ENCODE assay signal across 8 mouse cellular contexts in the genomic region with DNA sequence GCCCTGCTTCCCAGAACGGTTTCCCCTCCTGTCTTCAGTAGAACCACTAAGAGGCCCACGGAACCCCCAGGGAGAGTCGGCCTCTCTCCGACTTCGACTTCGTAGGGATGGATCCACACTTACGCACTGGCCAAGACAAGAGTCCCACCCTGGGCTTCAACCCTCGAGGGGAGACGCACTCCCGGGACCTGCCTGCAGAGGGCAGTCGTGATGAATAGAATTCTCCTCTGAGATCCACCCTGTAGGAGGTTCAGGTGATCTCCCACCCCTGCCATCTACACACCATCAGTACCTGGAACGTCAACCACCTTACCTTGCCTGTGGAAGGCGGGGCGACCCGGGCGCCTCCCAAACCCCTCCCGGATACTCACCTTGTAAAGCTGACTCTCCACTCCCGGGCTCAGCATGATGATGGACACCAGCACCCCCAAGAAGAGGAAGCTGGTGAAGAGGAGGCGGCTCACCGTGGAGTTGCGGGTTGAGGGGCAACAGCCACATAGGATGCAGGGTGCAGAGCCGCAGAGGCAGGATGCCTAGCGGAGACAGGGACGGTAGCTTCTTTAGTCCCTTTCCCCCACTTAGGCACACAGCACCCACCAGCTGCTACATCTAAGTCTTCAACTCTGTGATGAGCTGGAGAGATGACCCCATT. TPM values are rescaled to one million over a fixed set of nuclear protein-coding genes. Genes with fewer than 3 reads are reported as not detected.
DNase-seq lines count a peak whose midpoint lies in the region; ATAC-seq and TF ChIP-seq lines count a peak whose summit lies in the region.
"Had no signal": no experiment of that assay in that cellular context is flagged by ENCODE, and none has a peak within 500 bp of the region (broad histone marks: within the 10 kb centered on the region; RNA-seq: fewer than 3 reads in every experiment).

No protein-coding gene starts in this region.

- H3K9me3 ChIP-seq in MEL (replicated peaks; ENCODE audit: insufficient read depth, low read length): no peaks in the 10 kb centered on the region
- H3K9me3 ChIP-seq in heart, postnatal 0 days (replicated peaks; ENCODE audit: control insufficient read depth, low read length): no peaks in the 10 kb centered on the region
- H3K9me3 ChIP-seq: limb, embryonic 15.5 days had no signal

- no peaks in the 10 kb centered on the region for H3K79me2 ChIP-seq in MEL (ENCODE audit: control insufficient read depth, insufficient read depth, low read length, poor library complexity)

- TF ChIP-seq RAD21 in MEL (IDR thresholded peaks at IDR 0.05; ENCODE audit: low read depth, low read length): peak; percentile 40

- H3K4me2 ChIP-seq in heart, postnatal 0 days (ENCODE audit: low read depth, low read length): no peak overlapping the region
- H3K4me2 ChIP-seq: limb, embryonic 15.5 days had no signal

- 20% methylated on average over 24 of the region's 24 CpGs for WGBS in heart, postnatal 0 days

- no peaks in the 10 kb centered on the region for H3K27me3 ChIP-seq in MEL (ENCODE audit: control insufficient read depth in 1 of 2, insufficient read depth in 2 of 2, low read length in 2 of 2)
- H3K27me3 ChIP-seq in heart, postnatal 0 days (ENCODE audit: control insufficient read depth, insufficient read depth, low read length): peaks cover 14% of the 10 kb centered on the region
- H3K27me3 ChIP-seq: limb, embryonic 15.5 days had no signal

- no peaks in the 10 kb centered on the region for H3K36me3 ChIP-seq in MEL (ENCODE audit: control insufficient read depth in 1 of 2, insufficient read depth in 2 of 2, low read length in 2 of 2)
- no peaks in the 10 kb centered on the region for H3K36me3 ChIP-seq in heart, postnatal 0 days (replicated peaks; ENCODE audit: control insufficient read depth, insufficient read depth, low read length)

- peak; percentile 69 for DNase-seq in MEL (ENCODE audit: low read depth, low spot score)
- DNase-seq in adrenal gland, postnatal 36 days: peak; percentile 73
- peak; percentile 24 for DNase-seq in heart, postnatal 0 days (ENCODE audit: low spot score)
- DNase-seq in layer of hippocampus, adult 9-10 months (ENCODE audit: low spot score): peak; percentile 33
- peak; percentile 76 for DNase-seq in lung, postnatal 36 days
- DNase-seq in right cerebral cortex, postnatal 4 days: peak; percentile 77

- no peak for TF ChIP-seq POLR2A in MEL (IDR thresholded peaks at IDR 0.05; ENCODE audit: control insufficient read depth in 1 of 2, insufficient read depth in 1 of 2, low read depth in 1 of 2, low read length in 2 of 2, poor library complexity in 1 of 2)

- ATAC-seq in erythroblast, adult 5-6 weeks (replicated peaks; ENCODE audit: low FRiP score, poor library complexity, severe bottlenecking): peak; percentile 86
- ATAC-seq in heart, postnatal 0 days (ENCODE audit: insufficient read depth, low read depth): peak; percentile 37; the same call in 1 of the 2 replicates

- no peak overlapping the region for H3K27ac ChIP-seq in MEL (ENCODE audit: control insufficient read depth, low read depth, low read length)
- no peak overlapping the region for H3K27ac ChIP-seq in heart, postnatal 0 days (ENCODE audit: low read depth)
- H3K27ac ChIP-seq: limb, embryonic 15.5 days had no signal

- no peak overlapping the region for H3K4me3 ChIP-seq in MEL (ENCODE audit: control insufficient read depth in 1 of 2, insufficient read depth in 1 of 2, low read depth in 2 of 2, low read length in 2 of 2)
- no peak overlapping the region for H3K4me3 ChIP-seq in heart, postnatal 0 days (ENCODE audit: low read depth, low read length)
- H3K4me3 ChIP-seq: limb, embryonic 15.5 days had no signal

- no peak for TF ChIP-seq EP300 in MEL (IDR thresholded peaks at IDR 0.05; ENCODE audit: low read depth in 1 of 2, low read length in 2 of 2)
- TF ChIP-seq EP300 in heart, postnatal 0 days (IDR thresholded peaks at IDR 0.05; ENCODE audit: low read depth): no peak

- peak; percentile 77 to 83 (median 83) for TF ChIP-seq CTCF in MEL (IDR thresholded peaks at IDR 0.05 in 2 of 3, conservative IDR thresholded peaks at IDR 0.05 in 1 of 3; ENCODE audit: control insufficient read depth in 1 of 3, insufficient read depth in 1 of 3, low read depth in 2 of 3, low read length in 3 of 3, poor library complexity in 1 of 3, severe bottlenecking in 1 of 3)
- peak; percentile 71 for TF ChIP-seq CTCF in heart, postnatal 0 days (IDR thresholded peaks at IDR 0.05; ENCODE audit: low read depth)

- H3K4me1 ChIP-seq in MEL (ENCODE audit: control insufficient read depth in 1 of 2, insufficient read depth in 2 of 2, low read length in 2 of 2): peaks cover 0 to 7% of the 10 kb centered on the region in 2 experiments; a peak in 2 of 4 replicates
- no peaks in the 10 kb centered on the region for H3K4me1 ChIP-seq in heart, postnatal 0 days (ENCODE audit: control insufficient read depth, insufficient read depth)

- no peak overlapping the region for H3K9ac ChIP-seq in MEL (ENCODE audit: control insufficient read depth, low read depth, low read length, poor library complexity, severe bottlenecking)
- no peak overlapping the region for H3K9ac ChIP-seq in heart, postnatal 0 days (replicated peaks; ENCODE audit: low read depth, low read length)
- H3K9ac ChIP-seq: limb, embryonic 15.5 days had no signal

TF ChIP-seq in MEL, 35 proteins besides CTCF, POLR2A, EP300 and RAD21:
- TF ChIP-seq GATA1 (IDR thresholded peaks at IDR 0.05; ENCODE audit: low read depth, low read length) (no peak), ZC3H11A (IDR thresholded peaks at IDR 0.05; ENCODE audit: low read depth, low read length) (0 out of 2 replicates have a peak, but pooled peaks have one; percentile 4), SMC3 (IDR thresholded peaks at IDR 0.05; ENCODE audit: low read depth, low read length) (peak; percentile 64)

RNA-seq across cellular contexts. Expression of a gene that starts 14.2 kb away (rescaled TPM):
- not detected in 2 replicates for total RNA-seq in MEL (2012; rRNA removed)
- under 1 TPM in 1 of 2 experiments, not detected in 1; 0.21 TPM for polyA plus RNA-seq in MEL (2012; ENCODE audit: insufficient read depth in 1 of 2, insufficient read length in 2 of 2, low read depth in 1 of 2, low replicate concordance in 2 of 2, missing spikeins in 1 of 2)
- total RNA-seq in adrenal gland, postnatal 36 days (2021): 1 to 10 TPM in 1 of 2 experiments, under 1 TPM in 1; 0.50 to 1.4 TPM
- not detected in 2 replicates for total RNA-seq in erythroblast, adult 5-6 weeks (2015; ENCODE audit: low replicate concordance)
- total RNA-seq in erythroblast, adult 5-6 weeks (2017; ENCODE audit: low replicate concordance): 1.3 TPM in 1 of 2 replicates, not detected in the other
- total RNA-seq in heart, postnatal 0 days (2014; rRNA removed; ENCODE audit: low replicate concordance): 1.3 and 1.9 TPM in 2 replicates
- 1.3 TPM in 2 replicates for polyA plus RNA-seq in heart, postnatal 0 days (2015; fragmentation: Nextera tagmentation; extraction: Ambion mirVana)

RNA-seq across cellular contexts. Expression of a gene that starts 42.6 kb away (rescaled TPM):
- total RNA-seq in MEL (2012; rRNA removed): not detected in 2 replicates
- polyA plus RNA-seq in MEL (2012; ENCODE audit: insufficient read depth in 1 of 2, insufficient read length in 2 of 2, low read depth in 1 of 2, low replicate concordance in 2 of 2, missing spikeins in 1 of 2): under 1 TPM in 1 of 2 experiments, not detected in 1; 0.04 TPM
- total RNA-seq in adrenal gland, postnatal 36 days (2021): not detected
- not detected in 2 replicates for total RNA-seq in erythroblast, adult 5-6 weeks (2015; ENCODE audit: low replicate concordance)
- not detected in 2 replicates for total RNA-seq in erythroblast, adult 5-6 weeks (2017; ENCODE audit: low replicate concordance)
- total RNA-seq in heart, postnatal 0 days (2014; rRNA removed; ENCODE audit: low replicate concordance): not detected in 2 replicates
- polyA plus RNA-seq in heart, postnatal 0 days (2015; fragmentation: Nextera tagmentation; extraction: Ambion mirVana): not detected in 2 replicates
- polyA plus RNA-seq: limb, embryonic 15.5 days had no signal

RNA-seq across cellular contexts. Expression of a gene that starts 43.6 kb away (rescaled TPM):
- total RNA-seq in MEL (2012; rRNA removed): not detected in 2 replicates
- polyA plus RNA-seq in MEL (2012; ENCODE audit: insufficient read depth in 1 of 2, insufficient read length in 2 of 2, low read depth in 1 of 2, low replicate concordance in 2 of 2, missing spikeins in 1 of 2): under 1 TPM in 1 of 2 experiments, not detected in 1; 0.60 TPM
- 10 to 100 TPM; 17.0 to 48.9 TPM for total RNA-seq in adrenal gland, postnatal 36 days (2021)
- total RNA-seq in erythroblast, adult 5-6 weeks (2015; ENCODE audit: low replicate concordance): 2.1 TPM in 1 of 2 replicates, not detected in the other
- not detected in 2 replicates for total RNA-seq in erythroblast, adult 5-6 weeks (2017; ENCODE audit: low replicate concordance)
- total RNA-seq in heart, postnatal 0 days (2014; rRNA removed; ENCODE audit: low replicate concordance): 2,071 and 3,924 TPM in 2 replicates
- polyA plus RNA-seq in heart, postnatal 0 days (2015; fragmentation: Nextera tagmentation; extraction: Ambion mirVana): 10,729 and 11,746 TPM in 2 replicates

RNA-seq across cellular contexts. Expression of a gene that starts 43.6 kb away (rescaled TPM):
- not detected in 2 replicates for total RNA-seq in MEL (2012; rRNA removed)
- not detected for polyA plus RNA-seq in MEL (2012; ENCODE audit: insufficient read depth in 1 of 2, insufficient read length in 2 of 2, low read depth in 1 of 2, low replicate concordance in 2 of 2, missing spikeins in 1 of 2)
- not detected for total RNA-seq in adrenal gland, postnatal 36 days (2021)
- total RNA-seq in erythroblast, adult 5-6 weeks (2015; ENCODE audit: low replicate concordance): not detected in 2 replicates
- not detected in 2 replicates for total RNA-seq in erythroblast, adult 5-6 weeks (2017; ENCODE audit: low replicate concordance)
- not detected in 2 replicates for total RNA-seq in heart, postnatal 0 days (2014; rRNA removed; ENCODE audit: low replicate concordance)
- 2.1 and 2.8 TPM in 2 replicates for polyA plus RNA-seq in heart, postnatal 0 days (2015; fragmentation: Nextera tagmentation; extraction: Ambion mirVana)
- polyA plus RNA-seq: limb, embryonic 15.5 days had no signal

Comparison
In these comparisons a context has a peak if more than half of its experiments do, and no peak if none do; other contexts are left out.
1. DNase-seq: peak in every context shown above with its lines; median percentile 77 in right cerebral cortex, postnatal 4 days; 76 in lung, postnatal 36 days; 73 in adrenal gland, postnatal 36 days; 69 in MEL; 33 in layer of hippocampus, adult 9-10 months; 24 in heart, postnatal 0 days.
2. RNA of a gene that starts 43.6 kb away (total RNA-seq): 2,071 to 3,924 TPM in heart, postnatal 0 days; 17.0 to 48.9 TPM in adrenal gland, postnatal 36 days, 2.1 TPM in erythroblast, adult 5-6 weeks and not detected in MEL; every median in the first group is over 10 times any median in the second.